Mouse (Mus musculus) mesoderm, embryonic 11.5 days (tissue): ENCODE data around the gene Ppp1r9b.

ENCODE experiments used
- DNase-seq: peaks from one replicate; pipeline ENCODE4 v3.0.0-alpha.2; 2012; ENCODE audit warnings: low read depth, low spot score

Ppp1r9b gene

DNA sequence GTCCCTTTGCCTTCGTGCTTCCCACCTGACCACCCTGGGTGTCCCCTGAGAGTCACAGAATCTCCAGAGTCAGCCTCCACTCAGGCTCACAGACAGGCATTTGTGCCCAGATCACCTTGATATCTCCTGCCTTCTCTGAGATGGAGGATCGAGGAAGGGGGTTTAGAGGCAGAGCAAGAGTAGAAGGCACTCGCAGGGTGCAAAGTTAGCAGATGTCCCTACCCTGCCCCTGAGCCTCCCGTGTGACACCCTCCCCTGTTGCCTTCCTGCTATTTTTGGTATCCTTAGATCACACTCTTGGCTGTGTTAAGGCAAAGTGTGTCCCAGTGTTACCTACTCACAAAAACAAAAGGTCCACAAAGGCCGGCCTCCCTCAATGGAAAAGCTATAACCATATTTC, 14.6 kb upstream of the Ppp1r9b start, which contains the start of gene Sgca:
Sgca (minus strand) TSS at position 129 of the 400 bp plus-strand sequence.
- DNase-seq = no peak

DNA sequence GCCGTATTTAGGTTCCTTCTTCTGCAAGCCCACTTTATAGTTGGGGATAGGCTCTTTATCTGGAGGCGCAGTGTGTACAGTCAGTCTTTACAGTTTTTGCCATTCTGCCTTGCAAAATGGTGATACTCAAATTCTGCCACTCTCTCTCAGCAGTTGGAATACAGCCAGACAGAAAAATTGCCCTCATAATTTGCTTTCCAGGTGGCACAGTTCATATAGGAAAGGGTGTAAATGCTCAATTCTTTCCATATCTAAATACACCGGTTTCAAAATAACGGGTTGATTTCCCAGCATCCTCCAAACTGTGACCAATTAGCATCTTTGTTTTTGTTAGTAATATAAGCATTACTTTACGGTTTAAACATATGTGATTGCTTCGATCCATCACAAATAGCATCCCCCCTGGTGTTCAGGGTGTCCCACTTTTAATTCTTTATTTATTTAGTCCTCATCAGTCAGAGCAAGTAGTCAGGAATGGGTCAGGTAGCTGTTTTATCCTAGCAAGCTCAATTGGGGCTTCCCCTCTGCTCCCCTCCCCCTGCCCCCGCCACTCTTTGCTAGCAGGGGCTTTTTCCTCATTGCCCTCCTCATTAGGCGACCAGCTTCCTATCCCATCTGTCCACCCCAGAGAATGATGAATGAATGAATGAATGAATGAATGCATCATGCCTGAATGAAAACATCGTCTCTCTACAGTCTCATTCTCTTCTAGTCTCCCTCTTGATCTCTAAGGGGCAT, 12.5 kb upstream of the Ppp1r9b start:
- no peak for DNase-seq

DNA sequence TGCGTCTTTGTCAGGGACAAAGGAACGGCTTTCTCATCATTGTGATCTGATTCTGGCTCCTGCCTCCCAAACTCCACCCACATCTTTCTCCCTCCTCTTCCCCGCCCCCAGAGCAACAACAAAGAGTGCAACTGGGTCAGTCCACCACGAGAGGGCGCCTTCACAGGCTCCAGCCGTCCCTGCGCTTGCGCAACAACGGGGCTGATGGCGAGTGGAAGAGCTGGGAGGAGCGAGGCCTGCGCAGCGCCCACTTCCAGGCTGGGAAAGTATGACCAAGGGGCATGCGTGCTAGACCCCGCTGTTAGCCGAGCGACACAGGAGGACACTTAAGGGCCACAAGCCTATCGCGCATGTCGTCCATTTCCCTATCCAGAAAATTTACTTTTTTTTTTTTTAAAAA, 11.9 kb upstream of the Ppp1r9b start:
- DNase-seq = peak; percentile 98

DNA sequence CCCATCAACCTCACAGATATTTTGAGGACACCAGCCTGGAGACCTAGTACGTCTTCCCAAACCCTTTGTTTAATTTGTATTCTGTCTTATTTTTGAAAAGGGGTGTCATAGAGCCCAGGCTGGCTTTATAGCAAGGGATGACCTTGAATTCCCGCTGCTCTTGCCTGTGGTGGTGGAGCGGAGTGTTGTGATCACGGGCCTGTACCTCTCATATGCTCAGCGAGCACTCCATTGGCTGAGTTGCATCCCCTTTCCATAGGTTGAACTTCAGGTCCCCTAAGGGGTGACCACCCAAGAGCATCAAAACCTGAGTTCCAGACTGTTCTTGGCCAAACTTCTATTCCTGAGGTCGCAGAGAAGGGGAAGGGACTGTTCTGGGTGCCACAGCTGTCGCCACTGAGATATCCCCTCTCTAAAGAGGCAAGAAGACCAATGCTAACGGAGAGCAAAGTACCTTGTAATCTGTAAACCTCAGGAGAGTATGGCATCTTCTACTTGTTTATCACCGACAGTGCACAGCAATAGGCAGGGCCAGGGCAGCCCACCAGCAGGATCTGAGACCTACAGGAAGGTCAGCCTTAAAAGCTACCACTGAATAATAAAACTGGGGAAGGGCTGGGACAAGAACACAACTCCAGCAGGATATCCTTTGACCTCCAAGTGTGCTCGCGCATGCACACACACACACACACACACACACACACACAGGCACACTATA, 11.2 kb upstream of the Ppp1r9b start:
- no peak for DNase-seq

DNA sequence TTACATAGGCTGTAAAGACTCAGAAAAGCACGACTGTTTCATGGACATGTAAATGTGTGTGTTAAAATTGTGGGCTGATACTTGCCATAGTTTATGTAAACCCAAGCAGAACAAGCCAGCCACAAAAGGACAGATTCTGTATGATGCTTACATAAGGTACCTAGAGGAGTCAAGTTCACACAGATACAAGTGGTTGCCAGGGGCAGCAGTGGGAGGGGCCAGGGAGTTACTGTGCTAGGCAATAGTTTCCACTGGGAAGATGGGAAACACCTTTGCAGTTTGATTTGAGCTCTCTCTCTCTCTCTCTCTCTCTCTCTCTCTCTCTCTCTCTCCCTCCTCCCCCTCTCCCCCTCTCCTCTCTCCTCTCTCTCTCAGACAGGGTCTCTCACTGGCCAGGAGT, 5.7 kb upstream of the Ppp1r9b start:
- no peak for DNase-seq

DNA sequence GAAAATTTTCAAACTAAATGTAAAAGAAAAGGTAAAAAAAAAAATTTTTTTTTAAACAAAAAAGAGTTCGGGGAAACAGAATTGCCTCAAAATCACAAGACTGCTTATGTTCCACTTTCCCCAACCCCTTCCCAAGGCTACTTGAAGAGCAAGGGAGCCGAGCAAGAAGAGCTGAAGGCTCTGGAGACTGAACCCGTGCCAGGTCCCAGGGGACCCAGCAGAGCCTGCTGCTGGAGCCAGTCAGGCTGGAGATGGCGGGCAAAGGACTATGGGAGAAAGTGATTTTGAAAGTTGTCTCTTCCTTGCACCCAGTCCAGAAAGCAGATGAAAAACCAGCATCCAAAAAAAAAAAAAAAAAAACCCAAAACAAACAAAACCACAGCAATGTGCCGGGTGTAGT, 5.0 kb upstream of the Ppp1r9b start:
- DNase-seq = no peak

DNA sequence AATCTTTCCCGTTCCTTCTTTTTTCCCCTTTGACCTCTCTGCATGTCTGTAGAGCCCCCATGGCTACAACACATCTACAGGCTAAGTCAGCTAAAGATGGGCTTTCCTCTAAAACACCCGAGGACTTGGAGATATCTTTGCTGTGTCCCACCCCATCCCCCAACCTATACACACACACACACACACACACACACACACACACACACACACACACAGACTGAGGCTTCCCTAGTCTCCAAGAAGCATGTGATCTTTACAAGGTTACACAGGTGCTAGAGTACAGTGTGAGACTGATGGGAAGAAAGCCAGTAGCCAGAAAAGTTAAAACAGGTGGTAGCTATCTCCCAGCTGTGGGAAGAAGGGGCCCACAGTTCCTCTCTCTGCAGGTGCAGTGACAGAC, 4.4 kb upstream of the Ppp1r9b start:
- no peak for DNase-seq

DNA sequence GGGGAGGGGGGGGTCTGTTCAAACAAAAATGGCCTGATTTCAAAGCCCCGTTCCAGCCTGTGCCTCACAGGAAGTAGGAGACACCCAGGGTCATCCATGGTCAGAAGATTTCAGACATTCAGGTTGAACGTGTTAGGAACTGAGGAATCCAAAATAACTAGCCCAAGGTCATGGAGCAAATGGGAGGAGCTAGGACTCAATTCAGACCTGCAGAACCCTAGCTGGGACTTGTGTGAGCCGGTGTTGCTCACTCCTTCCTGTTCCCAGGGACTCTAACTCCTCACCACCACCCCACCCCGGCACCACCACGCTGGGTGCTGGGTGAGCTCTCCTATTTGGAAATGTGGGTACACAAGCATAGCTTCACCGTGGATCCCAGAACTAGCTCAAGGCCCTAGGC, 3.5 kb upstream of the Ppp1r9b start:
- DNase-seq = no peak

DNA sequence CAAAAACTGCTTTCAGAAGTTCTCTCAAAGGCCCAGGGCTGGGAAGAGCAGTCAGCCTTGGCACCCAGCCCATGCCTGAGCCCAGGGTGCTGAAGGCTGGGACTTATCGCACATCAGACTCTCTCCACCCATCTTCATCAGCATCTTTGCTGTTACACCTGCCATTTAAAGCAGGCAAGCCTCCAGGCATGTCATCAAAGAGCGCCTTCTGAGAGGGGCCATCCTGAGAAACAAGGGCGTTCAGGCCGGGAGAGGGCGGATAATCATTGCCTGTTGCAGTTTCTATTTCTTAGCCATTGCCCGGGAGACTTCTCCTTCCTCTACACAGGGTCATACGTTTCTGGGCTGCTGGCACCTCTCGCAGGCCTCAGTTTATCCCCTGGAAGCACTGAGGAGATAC, 3.0 kb upstream of the Ppp1r9b start:
- DNase-seq = no peak

DNA sequence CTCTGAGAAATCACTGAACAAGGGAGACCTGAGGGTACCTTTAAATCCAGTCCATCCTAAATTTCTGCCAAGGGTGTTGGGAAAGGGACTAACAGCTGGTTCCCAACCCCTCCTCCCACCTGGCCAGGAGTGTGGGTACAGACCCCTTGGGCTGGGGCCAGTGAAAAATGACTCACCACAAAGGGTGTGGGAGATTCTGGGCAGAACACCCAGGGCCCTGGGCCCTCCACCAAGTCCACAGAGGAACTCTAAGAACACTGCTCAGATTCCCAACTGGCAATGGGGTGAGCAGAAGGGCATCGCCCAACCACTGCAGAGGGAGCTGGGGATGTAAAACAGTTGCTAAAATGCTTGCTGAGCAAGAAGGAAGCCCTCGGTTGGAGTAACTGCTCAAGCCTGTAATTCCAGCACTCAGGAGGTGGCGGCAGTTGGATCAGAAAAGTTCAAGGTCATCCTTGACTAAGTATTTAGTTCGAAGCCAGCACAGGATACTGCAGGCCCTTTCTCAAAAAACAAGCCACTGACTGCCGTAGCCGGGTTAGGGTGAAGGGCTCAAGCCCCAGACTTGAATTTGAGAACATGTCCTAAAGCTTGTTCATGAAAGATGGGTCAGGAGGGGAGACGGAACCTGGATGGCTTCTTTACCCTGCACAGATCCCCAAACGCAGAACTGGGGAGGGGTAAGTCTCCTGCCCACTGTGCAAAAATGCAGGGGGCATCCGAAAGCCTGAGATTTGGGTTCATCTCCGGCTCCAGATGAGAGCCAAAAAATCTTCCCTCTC, 1.9 kb upstream of the Ppp1r9b start:
- no peak for DNase-seq

DNA sequence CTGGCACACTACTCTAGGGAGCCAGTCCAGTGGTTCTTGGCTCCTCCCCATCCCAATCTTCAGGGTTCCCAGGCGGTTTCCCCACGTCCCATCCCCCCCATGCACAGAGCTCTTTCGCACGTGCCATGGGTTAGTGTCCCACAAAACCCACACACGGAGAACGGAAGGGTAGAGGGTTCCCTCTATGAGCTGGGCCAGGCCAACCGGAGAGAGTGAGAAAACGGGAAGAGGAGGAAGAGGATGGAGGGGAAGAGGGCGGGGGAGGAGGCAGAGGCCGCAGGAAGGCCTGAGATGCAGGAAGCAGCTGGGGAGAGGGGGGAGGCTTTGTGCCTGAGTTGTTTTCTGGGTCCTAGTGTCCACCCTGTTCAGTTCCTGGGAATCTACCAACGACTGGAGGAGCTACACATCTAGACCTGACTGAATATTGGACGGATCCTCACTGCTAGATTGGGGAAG, 1.2 kb upstream of the Ppp1r9b start:
- DNase-seq = peak; percentile 93

DNA sequence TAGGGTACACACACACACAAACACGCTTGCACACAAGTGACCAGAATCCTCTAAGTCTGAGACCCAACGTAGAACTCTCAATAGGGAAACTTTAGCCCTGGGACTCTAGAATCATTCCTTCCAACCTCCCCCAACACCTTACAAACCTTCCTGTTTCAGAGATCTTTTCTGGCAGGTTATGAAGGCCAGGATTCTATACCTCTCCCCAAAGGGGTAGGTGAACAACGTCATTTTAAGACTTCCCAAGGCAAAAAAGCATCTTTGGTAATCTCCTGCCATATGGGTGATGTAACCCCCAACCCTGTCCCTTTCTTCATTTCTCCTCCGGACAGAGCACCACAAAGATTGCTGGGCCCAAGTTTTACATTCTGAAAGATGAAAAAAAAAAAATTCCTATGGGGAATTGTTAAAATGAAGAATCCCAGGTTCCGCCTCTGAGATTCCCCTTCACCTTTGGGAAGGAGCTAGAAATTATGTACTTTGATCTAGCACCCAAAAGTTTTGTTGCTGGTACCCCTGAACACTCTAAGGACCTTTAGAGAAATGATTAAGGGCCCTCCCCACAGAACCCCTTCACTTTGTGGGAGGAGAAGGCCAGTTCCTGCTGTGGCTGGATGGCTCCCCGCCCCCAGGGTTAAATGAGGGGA, 610 bp upstream of the Ppp1r9b start:
- no peak for DNase-seq

DNA sequence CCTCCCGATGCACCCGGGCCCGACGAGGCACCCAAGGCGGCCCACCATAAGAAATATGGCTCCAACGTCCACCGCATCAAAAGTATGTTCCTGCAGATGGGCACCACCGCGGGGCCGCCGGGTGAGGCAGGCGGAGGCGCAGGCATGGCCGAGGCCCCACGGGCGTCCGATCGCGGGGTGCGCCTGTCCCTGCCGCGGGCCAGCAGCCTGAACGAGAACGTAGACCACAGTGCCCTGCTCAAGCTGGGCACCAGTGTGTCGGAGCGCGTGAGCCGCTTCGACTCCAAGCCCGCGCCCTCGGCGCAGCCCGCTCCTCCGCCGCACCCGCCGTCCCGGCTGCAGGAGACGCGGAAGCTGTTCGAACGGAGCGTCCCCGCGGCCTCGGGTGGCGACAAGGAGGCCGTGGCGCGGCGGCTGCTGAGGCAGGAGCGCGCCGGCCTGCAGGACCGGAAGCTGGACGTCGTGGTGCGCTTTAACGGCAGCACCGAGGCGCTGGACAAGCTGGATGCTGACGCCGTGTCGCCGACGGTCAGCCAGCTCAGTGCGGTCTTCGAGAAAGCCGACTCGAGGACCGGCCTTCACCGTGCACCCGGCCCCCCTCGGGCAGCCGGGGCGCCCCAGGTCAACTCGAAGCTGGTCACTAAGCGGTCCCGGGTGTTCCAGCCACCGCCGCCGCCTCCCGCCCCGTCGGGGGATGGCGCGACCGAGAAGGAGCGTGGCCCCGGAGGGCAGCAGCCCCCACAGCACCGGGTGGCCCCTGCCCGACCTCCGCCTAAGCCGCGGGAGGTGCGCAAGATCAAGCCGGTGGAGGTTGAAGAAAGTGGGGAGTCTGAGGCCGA, 1.0 kb downstream of the Ppp1r9b start:
- no peak for DNase-seq

DNA sequence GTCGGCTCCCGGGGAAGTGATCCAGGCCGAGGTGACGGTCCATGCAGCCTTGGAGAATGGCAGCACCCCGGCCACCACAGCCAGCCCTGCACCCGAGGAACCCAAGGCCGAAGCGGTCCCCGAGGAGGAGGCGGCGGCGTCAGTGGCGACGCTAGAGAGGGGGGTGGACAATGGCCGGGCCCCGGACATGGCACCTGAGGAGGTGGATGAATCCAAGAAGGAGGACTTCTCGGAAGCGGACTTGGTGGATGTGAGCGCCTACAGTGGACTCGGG, 1.6 kb downstream of the Ppp1r9b start:
- no peak for DNase-seq

DNA sequence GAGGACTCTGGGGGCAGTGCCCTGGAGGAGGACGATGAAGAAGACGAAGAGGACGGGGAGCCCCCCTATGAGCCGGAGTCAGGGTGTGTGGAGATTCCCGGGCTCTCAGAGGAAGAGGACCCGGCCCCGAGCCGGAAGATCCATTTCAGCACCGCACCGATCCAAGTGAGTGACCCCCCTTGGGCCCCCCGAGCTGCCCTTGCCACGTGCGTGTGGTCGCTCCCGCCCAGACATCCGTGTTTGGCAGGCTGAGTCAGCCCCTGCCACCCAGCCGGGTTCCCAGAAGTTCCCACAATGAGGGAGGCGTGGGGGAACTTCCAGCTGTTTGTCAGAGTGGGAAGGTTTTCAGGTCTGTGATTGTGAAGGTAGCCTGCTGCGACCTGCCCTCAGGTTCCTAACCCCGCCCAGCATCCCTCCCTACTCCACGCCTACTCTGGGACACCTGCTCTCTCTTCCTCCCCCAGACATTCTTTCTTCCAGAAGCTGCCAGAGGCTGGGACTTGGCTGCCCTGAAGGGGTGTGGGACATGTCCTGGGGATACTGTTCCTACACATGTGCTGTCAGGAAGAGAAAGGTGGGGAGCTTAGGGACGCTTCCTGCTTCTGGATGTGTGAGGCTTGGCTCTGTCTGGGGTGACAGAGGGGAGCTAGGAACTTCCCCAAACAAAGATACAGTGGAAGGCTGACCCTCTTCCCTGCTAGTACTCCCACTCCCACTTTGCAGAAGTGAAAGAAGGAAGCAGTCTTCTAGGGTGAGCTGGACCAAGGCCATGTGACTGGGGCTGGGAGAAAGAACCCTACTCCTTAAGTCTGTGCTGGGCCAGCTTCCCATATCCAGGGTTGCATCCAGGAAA, 2.1 kb downstream of the Ppp1r9b start:
- DNase-seq = no peak

DNA sequence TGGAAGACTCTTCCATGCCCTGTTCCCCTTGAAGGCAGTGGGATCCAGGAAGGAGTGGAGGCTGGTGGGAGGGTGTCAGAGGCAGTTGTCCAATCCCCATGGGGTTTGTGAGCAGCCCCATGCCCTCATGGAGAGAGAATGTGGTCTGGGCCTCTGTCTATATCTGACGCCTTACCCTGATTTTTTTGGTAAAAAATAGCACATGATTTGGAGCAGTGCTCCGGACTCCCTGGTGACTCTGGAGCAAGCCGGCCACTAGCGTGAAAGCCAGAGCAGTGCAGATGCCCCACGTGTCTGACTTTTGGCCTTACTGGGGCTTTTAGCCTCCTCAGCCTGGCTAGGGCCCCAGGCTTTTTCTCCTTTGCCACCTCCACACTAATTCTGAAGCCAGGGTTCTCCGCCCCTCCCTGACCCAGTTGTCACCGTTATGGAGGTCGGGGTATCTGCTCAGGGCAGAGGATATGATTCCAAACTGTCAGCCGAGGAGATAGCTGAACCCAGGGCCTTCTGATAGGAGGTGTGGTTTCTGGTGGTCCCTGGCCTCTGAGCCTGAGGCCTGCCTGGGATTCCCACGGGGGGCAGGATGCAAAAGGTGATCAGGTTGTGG, 3.5 kb downstream of the Ppp1r9b start:
- no peak for DNase-seq

DNA sequence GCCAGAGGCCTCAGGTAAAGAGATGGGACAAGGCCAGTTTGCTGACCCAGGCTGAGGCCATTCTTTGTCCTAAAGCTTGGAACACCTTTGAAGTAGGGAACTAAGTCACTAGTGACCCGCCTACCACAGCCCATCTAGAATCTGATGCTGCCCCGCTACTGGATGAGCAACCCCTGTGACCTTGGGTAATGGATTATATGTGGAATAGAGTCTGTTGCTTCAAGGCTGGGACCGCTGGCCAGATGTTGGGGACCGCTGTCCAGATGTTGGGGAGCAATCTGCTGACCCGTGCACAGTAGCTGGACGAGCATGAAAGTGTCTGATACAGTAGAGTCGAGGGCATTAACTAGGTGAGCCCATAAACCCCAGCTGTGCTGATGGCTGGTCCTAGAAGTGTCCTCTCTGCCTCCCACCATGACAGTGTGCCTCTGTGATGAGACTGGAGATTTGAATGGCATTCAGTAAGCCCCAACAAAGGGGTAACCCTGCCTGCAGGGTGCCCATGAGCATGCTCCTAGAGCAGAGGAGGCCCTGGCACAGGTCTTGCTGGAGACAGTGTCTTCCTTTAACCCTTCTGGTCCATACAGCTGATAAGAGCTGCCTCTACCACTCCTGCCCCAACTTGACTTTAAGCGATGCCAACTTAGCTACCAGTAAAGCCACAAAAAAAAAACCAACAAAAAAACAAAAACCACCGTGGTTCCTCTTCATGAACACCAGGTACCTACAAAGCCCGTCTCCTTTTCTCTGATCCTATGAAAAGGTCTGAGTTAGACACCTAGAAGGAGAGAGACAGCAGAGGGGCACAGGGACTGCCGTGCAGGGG, 4.3 kb downstream of the Ppp1r9b start:
- no peak for DNase-seq

DNA sequence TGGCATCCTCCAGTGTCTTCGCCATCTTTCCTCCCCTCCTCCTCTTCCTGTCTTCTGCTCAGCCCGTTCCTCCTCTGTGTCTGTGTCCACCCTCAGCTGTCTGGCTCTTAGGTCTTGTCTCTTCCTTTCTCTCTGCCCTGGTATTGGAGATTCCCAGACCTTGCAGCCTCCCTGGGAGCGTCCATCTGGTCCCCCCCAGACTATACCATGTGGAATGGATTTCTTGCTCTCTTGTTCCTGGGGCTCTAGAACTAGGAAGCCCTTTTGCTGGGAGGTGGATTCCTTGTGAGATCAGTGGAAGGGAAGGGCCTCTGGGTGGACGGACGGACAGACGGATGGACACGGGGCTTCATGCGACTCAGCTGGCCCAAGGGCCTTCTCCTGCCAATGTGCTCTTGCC, 5.3 kb downstream of the Ppp1r9b start:
- DNase-seq = no peak

DNA sequence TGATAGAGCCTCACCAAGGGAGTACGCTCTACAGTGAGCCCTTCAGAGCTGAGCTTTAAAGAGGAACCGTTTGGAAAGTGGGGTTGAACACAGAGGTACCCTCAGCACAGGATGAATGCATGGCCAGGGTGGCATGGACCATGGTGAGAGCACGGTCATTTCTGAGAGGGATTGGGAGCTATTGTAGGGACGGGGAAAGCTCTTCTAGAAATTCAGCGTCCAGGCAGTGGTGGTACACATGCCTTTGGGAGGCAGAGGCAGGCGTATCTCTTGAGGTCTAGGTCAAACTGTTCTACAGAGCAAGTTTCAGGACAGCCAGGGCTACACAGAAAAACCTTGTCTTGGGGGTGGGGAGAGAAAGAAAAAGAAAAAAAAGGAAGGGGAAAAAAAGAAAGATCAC, 6.1 kb downstream of the Ppp1r9b start:
- DNase-seq = no peak
